Mouse (Mus musculus) CH12.LX (cell line): ENCODE measurements at regions not wholly inside any gene's neighbourhood (a gene's known extent, or its start where the extent isn't known, plus 50 kb on each side); places are given as distances from the start of the nearest gene placed in this dataset.

Source experiments
- DNase-seq: peaks from one replicate; pipeline ENCODE4 v3.0.0-alpha.2; 2013; ENCODE audit errors: extremely low read depth
- H3K27ac ChIP-seq: 2 replicates; pipeline ENCODE4 v1.5.1; 2012; ENCODE audit warnings: low read depth, mild to moderate bottlenecking, control low read depth, moderate library complexity; ENCODE audit not compliant: insufficient read depth
- H3K27me3 ChIP-seq: replicated peaks from 2 replicates; pipeline ENCODE3; 2012; ENCODE audit warnings: inconsistent platforms
- H3K36me3 ChIP-seq, 2 experiments: replicated peaks in 1 of 2; 2 replicates each; pipeline versions ENCODE3 to v1.6.1; 2012; ENCODE audit warnings: inconsistent platforms in 1 of 2, low read length in 1 of 2, mild to moderate bottlenecking in 1 of 2, mixed read lengths in 1 of 2, moderate library complexity in 1 of 2; ENCODE audit not compliant: control insufficient read depth in 1 of 2, insufficient read depth in 1 of 2
- H3K4me1 ChIP-seq, 2 experiments: 2 replicates each; pipeline ENCODE4 v1.6.1; 2012; ENCODE audit warnings: inconsistent platforms in 1 of 2, moderate library complexity in 1 of 2; ENCODE audit not compliant: insufficient read depth in 2 of 2, control insufficient read depth in 1 of 2
- H3K4me2 ChIP-seq: 2 replicates; pipeline ENCODE4 v1.6.1; 2012; ENCODE audit warnings: low read depth, mild to moderate bottlenecking, control low read depth; ENCODE audit not compliant: poor library complexity, insufficient read depth, severe bottlenecking
- H3K4me3 ChIP-seq, 3 experiments: fragments of 150-350 bp in 1 of 3; sonication (generic) in 1 of 3; replicated peaks in 1 of 3; 2 replicates each; pipeline versions ENCODE3 to v1.5.1; 2011 to 2012; ENCODE audit warnings: low read depth in 2 of 3, low read length in 2 of 3, mild to moderate bottlenecking in 2 of 3, moderate library complexity in 2 of 3, control low read depth in 1 of 3, improper control_type of control experiment in 1 of 3, inconsistent platforms in 1 of 3, mixed read lengths in 1 of 3; ENCODE audit not compliant: poor library complexity in 1 of 3
- H3K79me2 ChIP-seq: replicated peaks from 2 replicates; pipeline ENCODE4 v1.6.1; 2012; ENCODE audit warnings: mild to moderate bottlenecking, moderate library complexity; ENCODE audit not compliant: control insufficient read depth, poor library complexity, insufficient read depth, severe bottlenecking; ENCODE audit errors: extremely low read depth
- H3K9ac ChIP-seq: 2 replicates; pipeline ENCODE4 v1.6.1; 2012; ENCODE audit warnings: low read depth, mild to moderate bottlenecking, control low read depth, moderate library complexity; ENCODE audit not compliant: insufficient read depth
- H3K9me3 ChIP-seq: replicated peaks from 2 replicates; pipeline ENCODE3; 2012; ENCODE audit warnings: low read length, inconsistent platforms, mixed read lengths
- BHLHE40 ChIP-seq: IDR thresholded peaks from 2 replicates; pipeline ENCODE4 v1.6.1; 2011; ENCODE audit warnings: mild to moderate bottlenecking, low read depth, low read length, improper control_type of control experiment
- CHD1 ChIP-seq: IDR thresholded peaks from 2 replicates; pipeline ENCODE4 v1.6.1; 2012; ENCODE audit warnings: low read depth, low read length, improper control_type of control experiment, inconsistent platforms
- CTCF ChIP-seq, 2 experiments: IDR thresholded peaks in 1 of 2; conservative IDR thresholded peaks in 1 of 2; 2 replicates each; pipeline ENCODE4 v1.5.1; 2011 to 2012; ENCODE audit warnings: low read depth in 2 of 2, low read length in 2 of 2, improper control_type of control experiment in 1 of 2, inconsistent platforms in 1 of 2, mild to moderate bottlenecking in 1 of 2, moderate library complexity in 1 of 2
- E2F4 ChIP-seq: IDR thresholded peaks from 2 replicates; pipeline ENCODE4 v1.6.1; 2011; ENCODE audit warnings: low read depth, low read length, improper control_type of control experiment; ENCODE audit not compliant: insufficient replicate concordance
- ELF1 ChIP-seq: IDR thresholded peaks from 2 replicates; pipeline ENCODE4 v1.6.1; 2014; ENCODE audit warnings: low read depth, mild to moderate bottlenecking, inconsistent platforms, low read length, improper control_type of control experiment
- EP300 ChIP-seq: IDR thresholded peaks from 2 replicates; pipeline ENCODE4 v1.6.1; 2011; ENCODE audit warnings: low read length, improper control_type of control experiment
- ETS1 ChIP-seq: conservative IDR thresholded peaks from 2 replicates; pipeline ENCODE4 v1.6.1; 2012; ENCODE audit warnings: low read depth, mild to moderate bottlenecking, inconsistent platforms, low read length, improper control_type of control experiment, moderate library complexity
- JUN ChIP-seq: IDR thresholded peaks from 2 replicates; pipeline ENCODE4 v1.6.1; 2011; ENCODE audit warnings: low read depth, mild to moderate bottlenecking, low read length, improper control_type of control experiment, moderate library complexity; ENCODE audit not compliant: insufficient read depth
- JUND ChIP-seq: conservative IDR thresholded peaks from 2 replicates; pipeline ENCODE4 v1.6.1; 2011; ENCODE audit warnings: low read depth, low read length, improper control_type of control experiment
- MAFK ChIP-seq: IDR thresholded peaks from 2 replicates; pipeline ENCODE4 v1.6.1; 2011; ENCODE audit warnings: low read length, improper control_type of control experiment; ENCODE audit not compliant: insufficient replicate concordance
- MEF2A ChIP-seq: IDR thresholded peaks from 2 replicates; pipeline ENCODE4 v1.6.1; 2014; ENCODE audit warnings: low read depth, mild to moderate bottlenecking, inconsistent platforms, low read length, improper control_type of control experiment, borderline replicate concordance
- MYC ChIP-seq: IDR thresholded peaks from 2 replicates; pipeline ENCODE4 v1.6.1; 2011; ENCODE audit warnings: low read depth, mild to moderate bottlenecking, improper control_type of control experiment, low read length
- NELFE ChIP-seq: IDR thresholded peaks from 2 replicates; pipeline ENCODE4 v1.6.1; 2011; ENCODE audit warnings: low read depth, low read length, improper control_type of control experiment
- NRF1 ChIP-seq: IDR thresholded peaks from 2 replicates; pipeline ENCODE4 v1.6.1; 2014; ENCODE audit warnings: low read depth, mild to moderate bottlenecking, inconsistent platforms, low read length, improper control_type of control experiment, moderate library complexity
- PAX5 ChIP-seq: IDR thresholded peaks from 2 replicates; pipeline ENCODE4 v1.6.1; 2012; ENCODE audit warnings: low read length, inconsistent platforms, mixed read lengths
- POLR2AphosphoS2 ChIP-seq: IDR thresholded peaks from 2 replicates; pipeline ENCODE4 v1.6.1; 2011; ENCODE audit warnings: low read depth, low read length, improper control_type of control experiment
- RAD21 ChIP-seq: IDR thresholded peaks from 2 replicates; pipeline ENCODE4 v1.6.1; 2011; ENCODE audit warnings: low read depth, mild to moderate bottlenecking, low read length, improper control_type of control experiment, moderate library complexity
- SIN3A ChIP-seq: IDR thresholded peaks from 2 replicates; pipeline ENCODE4 v1.6.1; 2012; ENCODE audit warnings: low read length, improper control_type of control experiment, inconsistent platforms
- TBP ChIP-seq: conservative IDR thresholded peaks from 2 replicates; pipeline ENCODE4 v1.6.1; 2011; ENCODE audit warnings: low read depth, low read length, improper control_type of control experiment
- UBTF ChIP-seq: IDR thresholded peaks from 2 replicates; pipeline ENCODE4 v1.6.1; 2012; ENCODE audit warnings: low read depth, mild to moderate bottlenecking, inconsistent platforms, low read length, improper control_type of control experiment, moderate library complexity
- USF1 ChIP-seq: IDR thresholded peaks from 2 replicates; pipeline ENCODE4 v1.6.1; 2014; ENCODE audit warnings: low read depth, mild to moderate bottlenecking, inconsistent platforms, low read length, improper control_type of control experiment
- ZC3H11A ChIP-seq: IDR thresholded peaks from 2 replicates; pipeline ENCODE4 v1.6.1; 2012; ENCODE audit warnings: low read depth, mild to moderate bottlenecking, inconsistent platforms, low read length, improper control_type of control experiment
- ZMIZ1 ChIP-seq: IDR thresholded peaks from 2 replicates; pipeline ENCODE4 v1.6.1; 2012; ENCODE audit warnings: low read depth, mild to moderate bottlenecking, inconsistent platforms, low read length, improper control_type of control experiment
- ZNF384 ChIP-seq: IDR thresholded peaks from 2 replicates; pipeline ENCODE4 v1.6.1; 2012; ENCODE audit warnings: low read depth, low read length, improper control_type of control experiment, inconsistent platforms
- dilution Hi-C: fragments of 300-500 bp; cut with MboI; formaldehyde crosslinking; loops from 2 replicates; pipeline ENCODE4 v1.14.3; 2020; ENCODE audit warnings: low sequenced_read_pairs; ENCODE audit not compliant: extremely low pct_unique_long_range_greater_than_20kb, extremely low pct_ligation_motif_present
- in situ Hi-C: fragments of 300-500 bp; cut with MboI; formaldehyde crosslinking; loops from 3 replicates; pipeline ENCODE4 v1.14.3; 2019; ENCODE audit warnings: low sequenced_read_pairs, low pct_ligation_motif_present, low pct_unique_long_range_greater_than_20kb, mixed read lengths

DNA sequence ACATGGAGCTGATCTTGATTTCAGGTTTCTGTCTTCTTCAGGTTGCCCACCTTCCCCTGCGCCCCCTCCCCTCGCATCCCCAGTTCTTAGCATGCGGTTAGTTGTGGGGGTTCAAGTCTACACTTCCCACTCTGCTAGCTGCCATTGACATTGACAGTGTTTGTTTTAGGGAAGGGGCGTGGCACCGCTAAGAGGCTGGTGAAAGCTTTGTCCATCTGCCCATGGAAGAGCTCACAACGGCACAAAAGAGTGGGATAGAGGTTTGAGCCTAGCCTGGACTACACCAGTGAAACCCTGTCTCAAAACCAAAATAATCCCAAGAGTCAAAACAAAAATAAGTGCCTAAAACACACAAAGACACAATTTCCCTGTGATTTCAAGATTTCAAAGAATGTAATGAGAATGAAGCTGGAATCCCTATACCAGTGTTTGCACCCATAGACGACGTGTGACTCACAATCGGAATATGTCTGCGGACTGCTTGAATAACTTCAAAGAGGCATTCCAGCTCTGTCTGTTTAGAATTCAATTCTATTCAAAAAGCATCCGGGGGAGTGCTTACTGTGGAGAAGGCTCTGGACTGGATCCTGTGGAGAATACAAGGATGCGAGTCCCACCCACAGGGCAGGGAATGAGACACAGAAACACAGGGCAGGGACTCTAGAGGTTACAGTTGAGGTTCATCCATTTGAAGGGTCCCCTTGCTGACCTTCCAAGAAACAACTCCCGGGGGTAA is 295.5 kb upstream of the Gm4791 start:
- Histone ChIP-seq H3K27ac (no peak overlapping the region), H3K79me2 (no peaks in the 10 kb centered on the region), H3K9me3 (no peaks in the 10 kb centered on the region), H3K36me3 (no peaks in the 10 kb centered on the region), H3K27me3 (peaks cover 17% of the 10 kb centered on the region), H3K9ac (no peak overlapping the region), H3K4me1 (no peaks in the 10 kb centered on the region), H3K4me2 (no peak overlapping the region), H3K4me3 (no peak overlapping the region)
- in situ Hi-C loops = no loop called here
- DNase-seq = no peak
- dilution Hi-C loops = no loop called here
- TF ChIP-seq BHLHE40 (no peak), MYC (no peak), ZNF384 (no peak)

GRCm38 (mm10) chr9:46702053-46702900 is 296.3 kb upstream of the Gm4791 start:
- Histone ChIP-seq H3K36me3 (no peaks in the 10 kb centered on the region), H3K4me3 (no peak overlapping the region), H3K9ac (no peak overlapping the region), H3K4me2 (no peak overlapping the region), H3K27ac (no peak overlapping the region), H3K4me1 (no peaks in the 10 kb centered on the region), H3K9me3 (no peaks in the 10 kb centered on the region), H3K27me3 (peaks cover 17% of the 10 kb centered on the region), H3K79me2 (no peaks in the 10 kb centered on the region)
- dilution Hi-C loops = no loop called here
- no peak for DNase-seq
- TF ChIP-seq E2F4 (no peak), RAD21 (no peak), POLR2AphosphoS2 (no peak), EP300 (no peak), MYC (no peak), CHD1 (no peak), JUN (no peak), ZMIZ1 (no peak), UBTF (no peak), CTCF (conservative IDR thresholded peaks at IDR 0.05 in 1 of 2, IDR thresholded peaks at IDR 0.05 in 1 of 2; ENCODE audit: low read depth in 2 of 2, low read length in 2 of 2) (no peak)
- in situ Hi-C loops = no loop called here

GRCm38 (mm10) chr9:46696171-46696570 is 302.4 kb upstream of the Gm4791 start:
- H3K4me2 ChIP-seq = no peak overlapping the region
- H3K36me3 ChIP-seq = no peaks in the 10 kb centered on the region
- dilution Hi-C loops (no loop called here), in situ Hi-C loops (no loop called here)
- no peaks in the 10 kb centered on the region for H3K79me2 ChIP-seq
- no peak overlapping the region for H3K27ac ChIP-seq
- H3K4me1 ChIP-seq = no peaks in the 10 kb centered on the region
- peaks cover 11% of the 10 kb centered on the region for H3K27me3 ChIP-seq
- no peaks in the 10 kb centered on the region for H3K9me3 ChIP-seq
- no peak overlapping the region for H3K4me3 ChIP-seq
- no peak for DNase-seq
- H3K9ac ChIP-seq = no peak overlapping the region
- TF ChIP-seq NELFE = no peak
- TF ChIP-seq MEF2A = no peak
- TF ChIP-seq ZC3H11A = no peak
- no peak for TF ChIP-seq JUND
- TF ChIP-seq ETS1 = no peak
- TF ChIP-seq BHLHE40 = no peak
- TF ChIP-seq MAFK = no peak
- no peak for TF ChIP-seq EP300
- no peak for TF ChIP-seq ZNF384
- TF ChIP-seq CTCF (conservative IDR thresholded peaks at IDR 0.05 in 1 of 2, IDR thresholded peaks at IDR 0.05 in 1 of 2; ENCODE audit: low read depth in 2 of 2, low read length in 2 of 2) = no peak
- no peak for TF ChIP-seq USF1
- no peak for TF ChIP-seq JUN
- TF ChIP-seq SIN3A = no peak
- TF ChIP-seq ELF1 = no peak
- no peak for TF ChIP-seq TBP
- no peak for TF ChIP-seq NRF1
- TF ChIP-seq UBTF = no peak
- TF ChIP-seq PAX5 = no peak
